Mouse (Mus musculus): ENCODE measurements around the gene U2surp. TPM values are rescaled to one million over a fixed set of nuclear protein-coding genes. Genes with fewer than 3 reads are reported as not detected.
A peak's percentile ranks its signal among the peaks of the same experiment; 100 is the strongest.

U2surp gene
- polyA plus RNA-seq, 1 experiment from 2014 or later, result 163 TPM

- no peaks in the 10 kb centered on the region for H3K27me3 ChIP-seq (ENCODE audit: control insufficient read depth, insufficient read depth, low read length)
- no peak overlapping the region for H3K4me2 ChIP-seq (replicated peaks; ENCODE audit: low read depth, low read length)
- H3K36me3 ChIP-seq (ENCODE audit: control insufficient read depth, insufficient read depth, low read length), result peaks cover 14% of the 10 kb centered on the region; the same call in 1 of the 2 replicates
- WGBS, result 71% methylated on average over 3 of the region's 3 CpGs
- ATAC-seq (ENCODE audit: low FRiP score, low TSS enrichment), result no peak
- H3K4me1 ChIP-seq (ENCODE audit: control insufficient read depth, insufficient read depth, low read length), result no peaks in the 10 kb centered on the region
- no peaks in the 10 kb centered on the region for H3K9me3 ChIP-seq (ENCODE audit: control insufficient read depth, low read length)
- H3K4me3 ChIP-seq (ENCODE audit: low read length), result no peak overlapping the region
- no peak overlapping the region for H3K27ac ChIP-seq (ENCODE audit: low read depth, low read length)
- H3K9ac ChIP-seq (ENCODE audit: low read depth, low read length), result no peak overlapping the region
Observed at GRCm38 (mm10) chr9:95451931-95452330, 59.9 kb downstream of the U2surp start.

- ATAC-seq (ENCODE audit: low FRiP score, low TSS enrichment), result no peak
- Histone ChIP-seq H3K4me2 (replicated peaks; ENCODE audit: low read depth, low read length) (no peak overlapping the region), H3K4me1 (ENCODE audit: control insufficient read depth, insufficient read depth, low read length) (no peaks in the 10 kb centered on the region), H3K4me3 (ENCODE audit: low read length) (no peak overlapping the region), H3K27ac (ENCODE audit: low read depth, low read length) (no peak overlapping the region), H3K36me3 (ENCODE audit: control insufficient read depth, insufficient read depth, low read length) (peaks cover 3% of the 10 kb centered on the region; the same call in 1 of the 2 replicates), H3K9me3 (ENCODE audit: control insufficient read depth, low read length) (no peaks in the 10 kb centered on the region), H3K27me3 (ENCODE audit: control insufficient read depth, insufficient read depth, low read length) (no peaks in the 10 kb centered on the region), H3K9ac (ENCODE audit: low read depth, low read length) (no peak overlapping the region)
- 96% methylated on average over 8 of the region's 8 CpGs for WGBS
Observed at GRCm38 (mm10) chr9:95450586-95450985, 61.2 kb downstream of the U2surp start.

- H3K27ac ChIP-seq (ENCODE audit: low read depth, low read length), result no peak overlapping the region
- WGBS, result 6% methylated on average over 13 of the region's 13 CpGs
- H3K36me3 ChIP-seq (ENCODE audit: control insufficient read depth, insufficient read depth, low read length), result no peaks in the 10 kb centered on the region
- no peaks in the 10 kb centered on the region for H3K4me1 ChIP-seq (ENCODE audit: control insufficient read depth, insufficient read depth, low read length)
- H3K9ac ChIP-seq (ENCODE audit: low read depth, low read length), result no peak overlapping the region
- peak; percentile 81 for ATAC-seq (ENCODE audit: low FRiP score, low TSS enrichment)
- H3K9me3 ChIP-seq (ENCODE audit: control insufficient read depth, low read length), result no peaks in the 10 kb centered on the region
- no peaks in the 10 kb centered on the region for H3K27me3 ChIP-seq (ENCODE audit: control insufficient read depth, insufficient read depth, low read length)
- H3K4me2 ChIP-seq (replicated peaks; ENCODE audit: low read depth, low read length), result peak overlapping the region; percentile 37
- peak overlapping the region; percentile 14; the same call in 1 of the 2 replicates for H3K4me3 ChIP-seq (ENCODE audit: low read length)
Observed at GRCm38 (mm10) chr9:95442321-95442731, 69.5 kb downstream of the U2surp start.

GRCm38 (mm10) chr9:95437883-95438282 is 73.9 kb downstream of the U2surp start:
- Histone ChIP-seq H3K4me3 (ENCODE audit: low read length) (no peak overlapping the region), H3K27me3 (ENCODE audit: control insufficient read depth, insufficient read depth, low read length) (no peaks in the 10 kb centered on the region), H3K4me1 (ENCODE audit: control insufficient read depth, insufficient read depth, low read length) (no peaks in the 10 kb centered on the region), H3K9me3 (ENCODE audit: control insufficient read depth, low read length) (no peaks in the 10 kb centered on the region), H3K9ac (ENCODE audit: low read depth, low read length) (no peak overlapping the region), H3K4me2 (replicated peaks; ENCODE audit: low read depth, low read length) (no peak overlapping the region), H3K27ac (ENCODE audit: low read depth, low read length) (no peak overlapping the region), H3K36me3 (ENCODE audit: control insufficient read depth, insufficient read depth, low read length) (no peaks in the 10 kb centered on the region)
- 71% methylated on average over 9 of the region's 9 CpGs for WGBS
- ATAC-seq (ENCODE audit: low FRiP score, low TSS enrichment), result no peak

- ATAC-seq (ENCODE audit: low FRiP score, low TSS enrichment), result no peak
- Histone ChIP-seq H3K4me1 (ENCODE audit: control insufficient read depth, insufficient read depth, low read length) (no peaks in the 10 kb centered on the region), H3K4me3 (ENCODE audit: low read length) (no peak overlapping the region), H3K27ac (ENCODE audit: low read depth, low read length) (no peak overlapping the region), H3K36me3 (ENCODE audit: control insufficient read depth, insufficient read depth, low read length) (no peaks in the 10 kb centered on the region), H3K27me3 (ENCODE audit: control insufficient read depth, insufficient read depth, low read length) (no peaks in the 10 kb centered on the region), H3K9ac (ENCODE audit: low read depth, low read length) (no peak overlapping the region), H3K9me3 (ENCODE audit: control insufficient read depth, low read length) (no peaks in the 10 kb centered on the region), H3K4me2 (replicated peaks; ENCODE audit: low read depth, low read length) (no peak overlapping the region)
- 76% methylated on average over 4 of the region's 4 CpGs for WGBS
Observed at GRCm38 (mm10) chr9:95436294-95436613, 75.5 kb downstream of the U2surp start.

- Histone ChIP-seq H3K36me3 (ENCODE audit: control insufficient read depth, insufficient read depth, low read length) (no peaks in the 10 kb centered on the region), H3K4me3 (ENCODE audit: low read length) (no peak overlapping the region), H3K27me3 (ENCODE audit: control insufficient read depth, insufficient read depth, low read length) (no peaks in the 10 kb centered on the region), H3K4me1 (ENCODE audit: control insufficient read depth, insufficient read depth, low read length) (no peaks in the 10 kb centered on the region), H3K9me3 (ENCODE audit: control insufficient read depth, low read length) (no peaks in the 10 kb centered on the region), H3K4me2 (replicated peaks; ENCODE audit: low read depth, low read length) (no peak overlapping the region), H3K27ac (ENCODE audit: low read depth, low read length) (no peak overlapping the region), H3K9ac (ENCODE audit: low read depth, low read length) (no peak overlapping the region)
- ATAC-seq (ENCODE audit: low FRiP score, low TSS enrichment), result no peak
- WGBS, result 72% methylated on average over 20 of the region's 20 CpGs
Observed at GRCm38 (mm10) chr9:95435506-95436293, 76.1 kb downstream of the U2surp start.

- no peaks in the 10 kb centered on the region for H3K27me3 ChIP-seq (ENCODE audit: control insufficient read depth, insufficient read depth, low read length)
- no peak overlapping the region for H3K4me3 ChIP-seq (ENCODE audit: low read length)
- H3K4me2 ChIP-seq (replicated peaks; ENCODE audit: low read depth, low read length), result no peak overlapping the region
- H3K9ac ChIP-seq (ENCODE audit: low read depth, low read length), result no peak overlapping the region
- peaks cover 4% of the 10 kb centered on the region; the same call in 1 of the 2 replicates for H3K9me3 ChIP-seq (ENCODE audit: control insufficient read depth, low read length)
- H3K27ac ChIP-seq (ENCODE audit: low read depth, low read length), result no peak overlapping the region
- H3K36me3 ChIP-seq (ENCODE audit: control insufficient read depth, insufficient read depth, low read length), result no peaks in the 10 kb centered on the region
- 50% methylated on average over 4 of the region's 4 CpGs for WGBS
- no peaks in the 10 kb centered on the region for H3K4me1 ChIP-seq (ENCODE audit: control insufficient read depth, insufficient read depth, low read length)
- ATAC-seq (ENCODE audit: low FRiP score, low TSS enrichment), result peak; percentile 73; the same call in 1 of the 2 replicates
Observed at GRCm38 (mm10) chr9:95428277-95428676, 83.5 kb downstream of the U2surp start.

- H3K36me3 ChIP-seq (ENCODE audit: control insufficient read depth, insufficient read depth, low read length), result no peaks in the 10 kb centered on the region
- no peak overlapping the region for H3K27ac ChIP-seq (ENCODE audit: low read depth, low read length)
- H3K4me3 ChIP-seq (ENCODE audit: low read length), result no peak overlapping the region
- peaks cover 4% of the 10 kb centered on the region; the same call in 1 of the 2 replicates for H3K9me3 ChIP-seq (ENCODE audit: control insufficient read depth, low read length)
- H3K4me2 ChIP-seq (replicated peaks; ENCODE audit: low read depth, low read length), result no peak overlapping the region
- H3K4me1 ChIP-seq (ENCODE audit: control insufficient read depth, insufficient read depth, low read length), result no peaks in the 10 kb centered on the region
- no peak for ATAC-seq (ENCODE audit: low FRiP score, low TSS enrichment)
- no peak overlapping the region for H3K9ac ChIP-seq (ENCODE audit: low read depth, low read length)
- H3K27me3 ChIP-seq (ENCODE audit: control insufficient read depth, insufficient read depth, low read length), result no peaks in the 10 kb centered on the region
Observed at GRCm38 (mm10) chr9:95413911-95414310, 97.9 kb downstream of the U2surp start.

GRCm38 (mm10) chr9:95412047-95412446 is 99.7 kb downstream of the U2surp start:
- Histone ChIP-seq H3K4me2 (replicated peaks; ENCODE audit: low read depth, low read length) (no peak overlapping the region), H3K27me3 (ENCODE audit: control insufficient read depth, insufficient read depth, low read length) (no peaks in the 10 kb centered on the region), H3K4me1 (ENCODE audit: control insufficient read depth, insufficient read depth, low read length) (no peaks in the 10 kb centered on the region), H3K4me3 (ENCODE audit: low read length) (no peak overlapping the region), H3K27ac (ENCODE audit: low read depth, low read length) (no peak overlapping the region), H3K9me3 (ENCODE audit: control insufficient read depth, low read length) (peaks cover 4% of the 10 kb centered on the region; the same call in 1 of the 2 replicates), H3K36me3 (ENCODE audit: control insufficient read depth, insufficient read depth, low read length) (no peaks in the 10 kb centered on the region), H3K9ac (ENCODE audit: low read depth, low read length) (no peak overlapping the region)
- ATAC-seq (ENCODE audit: low FRiP score, low TSS enrichment), result no peak
- 61% methylated on average over 4 of the region's 4 CpGs for WGBS

Measured in kidney, embryonic 14.5 days (tissue).